Mouse (Mus musculus): ENCODE measurements around the gene Topors. TPM values are rescaled to one million over a fixed set of nuclear protein-coding genes. Genes with fewer than 3 reads are reported as not detected.
"Not testable (repeated sequence)": the region's sequence is repeated elsewhere in the genome, so short reads cannot be mapped to it uniquely, and the experiment has no call there.

The Topors gene
- 10 to 100 TPM; 19.2 to 21.9 TPM for total RNA-seq (2021)
- long read RNA-seq, experiment 1, transcript Topors-201 (3 exons, 3,856 nt): major isoform, 10 of 24 reads
- long read RNA-seq, experiment 1, partial matches to known transcripts: 14 of 24 reads
- long read RNA-seq, experiment 1, other reads (novel, unspliced or antisense): 0 of 24 reads
- long read RNA-seq, experiment 2, transcript Topors-201 (3 exons, 3,856 nt): major isoform, 13 of 19 reads
- long read RNA-seq, experiment 2, partial matches to known transcripts: 6 of 19 reads
- long read RNA-seq, experiment 2, other reads (novel, unspliced or antisense): 0 of 19 reads

- peak within 1 kb of the TSS; percentile 91 for H3K27ac ChIP-seq
- TF ChIP-seq CTCF (IDR thresholded peaks at IDR 0.05): no peak
- intact Hi-C loops (cut with DNase I): loop anchor here (1.0 to 10.0 kb wide), 3 partner anchors 10 to 675 kb away; partner anchors contain the start of genes Aco1, Bag1, Chmp5 and Ndufb6
- DNase-seq (ENCODE audit: extremely low spot score in 1 of 2, low spot score in 2 of 2): peak; percentile 91 to 94
- peak within 1 kb of the TSS; percentile 58 for H3K4me3 ChIP-seq
Measured at GRCm38 (mm10) chr4:40269430-40270032, at the start of gene Topors, which contains the start of gene Smim27. Topors (minus strand) TSS chr4:40269850. Smim27 (plus strand) TSS chr4:40269579.

GRCm38 (mm10) chr4:40317404-40317803, 47.8 kb upstream of the Topors start:
- TF ChIP-seq CTCF (IDR thresholded peaks at IDR 0.05): no peak
- H3K27ac ChIP-seq: no peak overlapping the region
- DNase-seq (ENCODE audit: extremely low spot score in 1 of 2, low spot score in 2 of 2): no peak
- intact Hi-C loops (cut with DNase I): no loop called here
- H3K4me3 ChIP-seq: no peak overlapping the region

- DNase-seq (ENCODE audit: extremely low spot score in 1 of 2, low spot score in 2 of 2): no peak
- H3K4me3 ChIP-seq: no peak overlapping the region
- no peak for TF ChIP-seq CTCF (IDR thresholded peaks at IDR 0.05)
- intact Hi-C loops (cut with DNase I): no loop called here
- H3K27ac ChIP-seq: no peak overlapping the region
Measured at GRCm38 (mm10) chr4:40313026-40313425, 43.4 kb upstream of the Topors start.

GRCm38 (mm10) chr4:40312213-40312612, 42.6 kb upstream of the Topors start:
- TF ChIP-seq CTCF (IDR thresholded peaks at IDR 0.05): no peak
- no peak overlapping the region for H3K4me3 ChIP-seq
- H3K27ac ChIP-seq: no peak overlapping the region
- DNase-seq (ENCODE audit: extremely low spot score in 1 of 2, low spot score in 2 of 2): no peak
- intact Hi-C loops (cut with DNase I): no loop called here

- no peak for DNase-seq (ENCODE audit: extremely low spot score in 1 of 2, low spot score in 2 of 2)
- no peak overlapping the region for H3K4me3 ChIP-seq
- TF ChIP-seq CTCF (IDR thresholded peaks at IDR 0.05): no peak
- intact Hi-C loops (cut with DNase I): no loop called here
- H3K27ac ChIP-seq: no peak overlapping the region
Measured at GRCm38 (mm10) chr4:40310796-40311383, 41.2 kb upstream of the Topors start.

DNA sequence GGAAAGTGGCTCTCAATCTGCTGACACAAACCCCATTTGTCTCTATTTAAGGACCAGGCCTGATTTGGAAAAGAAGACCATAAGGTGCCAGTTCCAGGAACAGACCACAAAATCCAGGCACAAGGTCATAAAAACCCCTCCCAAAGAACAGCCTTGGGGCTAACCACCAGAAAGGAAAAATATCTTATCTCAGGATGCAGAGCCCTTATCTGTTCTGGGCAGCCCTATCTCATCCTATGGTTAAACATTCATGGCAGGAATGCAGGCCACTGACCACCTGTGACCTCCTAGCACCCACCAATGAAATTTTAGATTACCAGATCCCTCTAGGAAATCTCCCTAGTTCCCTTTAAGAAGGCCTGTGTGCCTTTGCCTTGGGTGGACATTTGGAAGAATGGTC, 40.0 kb upstream of the Topors start:
- no peak for TF ChIP-seq CTCF (IDR thresholded peaks at IDR 0.05)
- DNase-seq (ENCODE audit: extremely low spot score in 1 of 2, low spot score in 2 of 2): no peak
- Histone ChIP-seq H3K27ac (no peak overlapping the region), H3K4me3 (no peak overlapping the region)
- intact Hi-C loops (cut with DNase I): no loop called here

- no peak for DNase-seq (ENCODE audit: extremely low spot score in 1 of 2, low spot score in 2 of 2)
- intact Hi-C loops (cut with DNase I): loop anchor here (5.0 kb wide), 3 partner anchors 60 to 245 kb away; no protein-coding TSS in a partner anchor
- H3K4me3 ChIP-seq: no peak overlapping the region
- no peak for TF ChIP-seq CTCF (IDR thresholded peaks at IDR 0.05)
- no peak overlapping the region for H3K27ac ChIP-seq
Measured at GRCm38 (mm10) chr4:40302445-40303125, 32.9 kb upstream of the Topors start.

- DNase-seq (ENCODE audit: extremely low spot score in 1 of 2, low spot score in 2 of 2): peak; percentile 79 to 86
- peak; percentile 96 for TF ChIP-seq CTCF (IDR thresholded peaks at IDR 0.05)
- intact Hi-C loops (cut with DNase I): loop anchor here (1.0 to 5.0 kb wide), 5 partner anchors 61 to 381 kb away; no protein-coding TSS in a partner anchor
- 0 out of 2 replicates have a peak overlapping the region, but pooled peaks have one; percentile 16 for H3K4me3 ChIP-seq
- H3K27ac ChIP-seq: no peak overlapping the region
Measured at GRCm38 (mm10) chr4:40301076-40301789, 31.6 kb upstream of the Topors start.

DNA sequence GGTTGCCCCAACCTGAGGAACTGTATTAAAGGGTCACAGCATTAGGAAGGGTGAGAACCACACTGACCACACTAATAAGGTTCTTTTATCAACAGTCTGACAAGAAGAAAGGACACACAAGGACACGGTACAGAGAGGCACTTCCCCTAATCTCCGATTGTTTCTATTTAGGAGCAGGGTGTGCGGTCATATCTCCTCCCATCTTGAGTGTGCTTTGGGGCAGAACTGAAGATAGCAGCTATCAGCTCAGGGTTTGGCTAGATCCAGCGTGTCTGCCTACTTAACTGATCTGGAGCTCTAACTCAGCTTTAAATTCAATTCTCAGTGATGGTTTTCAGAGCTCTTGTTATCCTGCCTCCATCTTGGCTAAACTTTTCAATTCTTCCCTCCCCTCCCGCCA, 29.5 kb upstream of the Topors start:
- DNase-seq (ENCODE audit: extremely low spot score in 1 of 2, low spot score in 2 of 2): no peak
- no peak for TF ChIP-seq CTCF (IDR thresholded peaks at IDR 0.05)
- Histone ChIP-seq H3K27ac (no peak overlapping the region), H3K4me3 (no peak overlapping the region)
- intact Hi-C loops (cut with DNase I): no loop called here

DNA sequence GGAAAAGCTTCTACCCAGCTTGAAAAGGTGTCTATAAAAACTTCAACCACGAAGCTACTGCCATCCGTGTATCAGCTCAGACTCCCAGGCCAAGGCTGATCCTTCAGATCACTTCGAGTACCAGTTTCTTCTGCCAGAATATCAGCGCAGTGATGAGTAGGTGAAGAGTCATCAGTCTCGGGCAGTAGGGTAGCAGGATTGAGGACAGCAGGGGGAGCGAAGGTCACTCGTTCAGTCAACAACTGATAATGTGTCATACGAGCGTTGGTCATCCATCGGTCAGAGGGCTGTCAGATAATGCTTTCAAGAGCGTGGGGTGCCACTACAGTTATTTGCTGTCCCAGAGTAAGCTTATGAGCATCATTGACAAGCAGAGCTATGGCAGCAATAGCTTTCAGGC, 21.9 kb upstream of the Topors start:
- H3K4me3 ChIP-seq; DNase-seq (ENCODE audit: extremely low spot score in 1 of 2, low spot score in 2 of 2); intact Hi-C loops (cut with DNase I); H3K27ac ChIP-seq: not testable (repeated sequence)

DNA sequence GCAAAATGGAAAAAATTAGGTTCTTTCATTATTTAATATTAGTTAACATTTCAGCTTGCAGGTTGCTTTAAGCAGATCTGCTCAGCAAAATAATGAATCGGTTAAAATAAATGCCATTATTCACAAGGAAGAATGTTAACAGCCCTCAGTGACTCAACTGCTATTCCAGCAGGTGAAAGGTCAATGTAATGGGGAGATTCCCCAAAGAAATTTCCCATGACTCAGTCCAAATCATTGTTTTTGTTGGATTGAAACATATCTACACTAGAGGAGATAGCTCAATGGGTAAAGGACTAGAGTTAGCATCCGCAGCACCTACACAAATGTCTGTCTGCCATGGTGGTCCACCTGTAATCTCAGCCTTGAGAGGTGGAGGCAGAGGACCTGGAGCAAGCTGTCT, 19.4 kb upstream of the Topors start:
- Histone ChIP-seq H3K27ac (no peak overlapping the region), H3K4me3 (no peak overlapping the region)
- no peak for TF ChIP-seq CTCF (IDR thresholded peaks at IDR 0.05)
- intact Hi-C loops (cut with DNase I): loop anchor here (5.0 kb wide), 1 partner anchor 393 kb away; no protein-coding TSS in a partner anchor
- no peak for DNase-seq (ENCODE audit: extremely low spot score in 1 of 2, low spot score in 2 of 2)
